Mouse (Mus musculus) hindbrain, postnatal 0 days (tissue): ENCODE data around the gene Stn1. TPM values are rescaled to one million over a fixed set of nuclear protein-coding genes. Genes with fewer than 3 reads are reported as not detected.

Experiments
- ATAC-seq: fragments of 200-750 bp; cut with Nextera tagmentation; 2 replicates; pipeline ENCODE4 v1.8.0; 2017; ENCODE audit warnings: mild to moderate bottlenecking, moderate TSS enrichment, moderate library complexity
- DNase-seq: peaks from one replicate; pipeline ENCODE4 v3.0.0-alpha.2; 2015; ENCODE audit warnings: low spot score
- H3K27ac ChIP-seq: fragments of 300-500 bp; sonication (generic); 2 replicates; pipeline ENCODE4 v1.5.1; 2014; ENCODE audit warnings: mild to moderate bottlenecking
- H3K27me3 ChIP-seq: fragments of 300-500 bp; sonication (generic); 2 replicates; pipeline ENCODE4 v1.6.1; 2014; ENCODE audit warnings: low read length, mixed read lengths; ENCODE audit not compliant: insufficient read depth
- H3K36me3 ChIP-seq: fragments of 300-500 bp; sonication (generic); 2 replicates; pipeline ENCODE4 v1.6.1; 2014; ENCODE audit warnings: low read length, mixed read lengths; ENCODE audit not compliant: insufficient read depth
- H3K4me1 ChIP-seq: fragments of 300-500 bp; sonication (generic); 2 replicates; pipeline ENCODE4 v1.6.1; 2014; ENCODE audit warnings: antibody characterized with exemption, low read length, mixed read lengths; ENCODE audit not compliant: insufficient read depth
- H3K4me2 ChIP-seq: fragments of 300-500 bp; sonication (generic); 2 replicates; pipeline ENCODE4 v1.6.1; 2014; ENCODE audit warnings: low read depth, mild to moderate bottlenecking, low read length, moderate library complexity, mixed read lengths
- H3K4me3 ChIP-seq: fragments of 300-500 bp; sonication (generic); 2 replicates; pipeline ENCODE4 v1.5.1; 2014; ENCODE audit warnings: low read length
- H3K9ac ChIP-seq: fragments of 300-500 bp; sonication (generic); replicated peaks from 2 replicates; pipeline ENCODE4 v1.6.1; 2014; ENCODE audit warnings: mild to moderate bottlenecking, low read length, moderate library complexity, mixed read lengths
- H3K9me3 ChIP-seq: fragments of 300-500 bp; sonication (generic); 2 replicates; pipeline ENCODE4 v1.6.1; 2016; ENCODE audit warnings: low read length, mixed read lengths
- CTCF ChIP-seq: IDR thresholded peaks from 2 replicates; pipeline ENCODE4 v1.5.1; 2016; ENCODE audit warnings: antibody characterized with exemption, control low read depth, low read depth
- WGBS: fragments of 180-500 bp; shearing (Covaris S2); extraction: QIAGEN DNeasy Blood & Tissue Kit; methylation state at CpG from one replicate; pipeline ENCODE4 v1.1.7; 2014; 5-methylcytosine and 5-hydroxymethylcytosine counted together
- polyA plus RNA-seq: library from polyadenylated mRNA; unstranded; fragments of >200 nt; fragmentation: Nextera tagmentation; extraction: Ambion mirVana; gene quantifications from 2 replicates; pipeline ENCODE4 v1.2.1, GENCODE M21; 2015
- total RNA-seq: library from RNA; depleted of rRNA; stranded (reverse); fragments of >200 nt; gene quantifications from 2 replicates; pipeline ENCODE4 v1.2.3, GENCODE M21; 2014; rRNA removed

Gene Stn1
- total and polyA plus RNA-seq, 2 experiments from 2014 or later, result 19.1 to 20.9 TPM

- Histone ChIP-seq H3K36me3 (no peaks in the 10 kb centered on the region), H3K27me3 (no peaks in the 10 kb centered on the region), H3K9ac (no peak overlapping the region), H3K4me1 (peaks cover 21% of the 10 kb centered on the region), H3K27ac (no peak overlapping the region), H3K4me3 (no peak overlapping the region), H3K4me2 (no peak overlapping the region), H3K9me3 (no peaks in the 10 kb centered on the region)
- WGBS, result 76% methylated on average over 10 of the region's 10 CpGs
- TF ChIP-seq CTCF, result no peak
- ATAC-seq (no peak), DNase-seq (no peak)
These were observed 85.7 kb downstream of the Stn1 start for GRCm38 (mm10) chr19:47451476-47452113.

Other genes starting within 250 kb of the Stn1 start
- gene Sh3pxd2a, start 73.1 kb downstream of the Stn1 start, total RNA-seq, result 21.9 and 25.5 TPM in 2 replicates
- gene Sh3pxd2a, start 73.1 kb downstream of the Stn1 start, polyA plus RNA-seq, result 1.4 and 1.8 TPM in 2 replicates
- 13.9 and 18.3 TPM in 2 replicates for gene Slk, start 42.2 kb upstream of the Stn1 start, total RNA-seq
- 4.3 and 5.7 TPM in 2 replicates for gene Slk, start 42.2 kb upstream of the Stn1 start, polyA plus RNA-seq
- gene Col17a1, start 154.6 kb upstream of the Stn1 start, total RNA-seq, result 0.47 and 0.83 TPM in 2 replicates
- gene Col17a1, start 154.6 kb upstream of the Stn1 start, polyA plus RNA-seq, result 0.42 and 0.61 TPM in 2 replicates
- 38.9 and 43.2 TPM in 2 replicates for gene Sfr1, start 194.2 kb upstream of the Stn1 start, total RNA-seq
- 188 and 200 TPM in 2 replicates for gene Sfr1, start 194.2 kb upstream of the Stn1 start, polyA plus RNA-seq